Mouse (Mus musculus) C2C12 (cell line): ENCODE results near the gene Prrg4. TPM values are rescaled to one million over a fixed set of nuclear protein-coding genes. Genes with fewer than 3 reads are reported as not detected.

ENCODE experiments used
- H3K27me3 ChIP-seq: one replicate; pipeline ENCODE4 v1.6.1; 2011; ENCODE audit not compliant: control insufficient read depth, insufficient read depth, insufficient read length
- H3K36me3 ChIP-seq: one replicate; pipeline ENCODE4 v1.6.1; 2011; ENCODE audit not compliant: control insufficient read depth, insufficient read depth
- H3K4me3 ChIP-seq: one replicate; pipeline ENCODE4 v1.5.1; 2011; ENCODE audit warnings: mild to moderate bottlenecking, control low read depth; ENCODE audit not compliant: poor library complexity, insufficient read depth, severe bottlenecking
- H3K79me2 ChIP-seq: one replicate; pipeline ENCODE4 v1.6.1; 2011; ENCODE audit not compliant: control insufficient read depth, insufficient read depth
- H3K79me3 ChIP-seq: one replicate; pipeline ENCODE4 v1.6.1; 2011; ENCODE audit warnings: low read depth, control low read depth
- H3ac ChIP-seq: one replicate; pipeline ENCODE3; 2011; ENCODE audit warnings: low read depth; ENCODE audit not compliant: control insufficient read depth, insufficient read length
- CEBPB ChIP-seq: IDR thresholded peaks from one replicate; pipeline ENCODE4 v1.6.1; 2011; ENCODE audit warnings: low read depth, mild to moderate bottlenecking, control low read depth, moderate library complexity
- CTCF ChIP-seq: IDR thresholded peaks from one replicate; pipeline ENCODE4 v1.5.1; 2011; ENCODE audit not compliant: control insufficient read depth, insufficient read depth, insufficient read length
- FOSL1 ChIP-seq: IDR thresholded peaks from one replicate; pipeline ENCODE4 v1.8.0; 2011; ENCODE audit warnings: mild to moderate bottlenecking, low read length; ENCODE audit not compliant: poor library complexity, insufficient read depth, severe bottlenecking
- MAX ChIP-seq: IDR thresholded peaks from one replicate; pipeline ENCODE4 v1.6.1; 2011; ENCODE audit warnings: mild to moderate bottlenecking, control low read depth
- MYOD1 ChIP-seq: IDR thresholded peaks from one replicate; pipeline ENCODE4 v1.6.1; 2011; ENCODE audit warnings: low read depth; ENCODE audit not compliant: control insufficient read depth, insufficient read length
- MYOG ChIP-seq: IDR thresholded peaks from one replicate; pipeline ENCODE4 v1.6.1; 2011; ENCODE audit not compliant: control insufficient read depth, insufficient read length; ENCODE audit errors: extremely low read depth
- USF1 ChIP-seq: IDR thresholded peaks from one replicate; pipeline ENCODE4 v1.6.1; 2011; ENCODE audit warnings: low read depth, mild to moderate bottlenecking, control low read depth, moderate library complexity
- polyA plus RNA-seq: library from polyadenylated mRNA; unstranded; fragments of >200 nt; fragmentation: generic; extraction: Trizol; gene quantifications from one replicate; pipeline ENCODE4 v1.2.1, GENCODE M21; 2012; ENCODE audit warnings: missing spikeins

The Prrg4 gene
- polyA plus RNA-seq, 1 experiment: 4.6 TPM

- Histone ChIP-seq H3K36me3 (peaks cover 8% of the 10 kb centered on the region), H3K27me3 (no peaks in the 10 kb centered on the region), H3K79me2 (peaks cover 28% of the 10 kb centered on the region), H3ac (peak overlapping the region; percentile 69), H3K79me3 (no peaks in the 10 kb centered on the region), H3K4me3 (peak overlapping the region; percentile 43)
- TF ChIP-seq CTCF (no peak), MYOG (no peak), MAX (no peak), MYOD1 (no peak), USF1 (no peak), FOSL1 (no peak), CEBPB (no peak)
Measured at GRCm38 (mm10) chr2:104848235-104849161, 1.2 kb downstream of the Prrg4 start.

- TF ChIP-seq CTCF: peak; percentile 7
- TF ChIP-seq USF1: no peak
- TF ChIP-seq MAX: no peak
- no peak for TF ChIP-seq CEBPB
- no peak for TF ChIP-seq MYOD1
- Histone ChIP-seq H3ac (peak overlapping the region; percentile 7), H3K79me3 (no peaks in the 10 kb centered on the region)
Measured at GRCm38 (mm10) chr2:104847645-104848044, 2.0 kb downstream of the Prrg4 start.

GRCm38 (mm10) chr2:104846638-104847414 is 2.9 kb downstream of the Prrg4 start:
- TF ChIP-seq USF1: no peak
- TF ChIP-seq MAX: no peak
- no peak for TF ChIP-seq CTCF
- TF ChIP-seq FOSL1: no peak
- no peak for TF ChIP-seq MYOG
- TF ChIP-seq CEBPB: no peak
- Histone ChIP-seq H3K36me3 (peaks cover 8% of the 10 kb centered on the region), H3K79me2 (peaks cover 28% of the 10 kb centered on the region), H3K79me3 (no peaks in the 10 kb centered on the region), H3K4me3 (no peak overlapping the region), H3K27me3 (no peaks in the 10 kb centered on the region), H3ac (peak overlapping the region; percentile 27)

More at GRCm38 (mm10) chr2:104847645-104848044, 2.0 kb downstream of the Prrg4 start:
- H3K36me3 ChIP-seq: peaks cover 8% of the 10 kb centered on the region
- no peaks in the 10 kb centered on the region for H3K27me3 ChIP-seq
- H3K79me2 ChIP-seq: peaks cover 28% of the 10 kb centered on the region
- no peak overlapping the region for H3K4me3 ChIP-seq

- peaks cover 8% of the 10 kb centered on the region for H3K36me3 ChIP-seq
- peaks cover 20% of the 10 kb centered on the region for H3K79me2 ChIP-seq
- no peaks in the 10 kb centered on the region for H3K79me3 ChIP-seq
- no peak overlapping the region for H3ac ChIP-seq
- TF ChIP-seq CEBPB (no peak), FOSL1 (no peak), MYOD1 (no peak), MAX (no peak), MYOG (no peak), USF1 (no peak), CTCF (no peak)
- no peak overlapping the region for H3K4me3 ChIP-seq
- H3K27me3 ChIP-seq: no peaks in the 10 kb centered on the region
Measured at GRCm38 (mm10) chr2:104842559-104842958, 7.1 kb downstream of the Prrg4 start.

- no peak for TF ChIP-seq MYOD1
- TF ChIP-seq MYOG: no peak
- TF ChIP-seq CTCF: no peak
- no peak for TF ChIP-seq CEBPB
- Histone ChIP-seq H3ac (no peak overlapping the region), H3K79me3 (no peaks in the 10 kb centered on the region), H3K27me3 (no peaks in the 10 kb centered on the region), H3K4me3 (no peak overlapping the region), H3K36me3 (peaks cover 8% of the 10 kb centered on the region), H3K79me2 (peaks cover 12% of the 10 kb centered on the region)
Measured at GRCm38 (mm10) chr2:104841736-104842135, 7.9 kb downstream of the Prrg4 start.
